Mouse (Mus musculus) liver, embryonic 15.5 days (tissue): ENCODE data around the gene Plekha5. TPM values are rescaled to one million over a fixed set of nuclear protein-coding genes. Genes with fewer than 3 reads are reported as not detected.

Experiments
- ATAC-seq: fragments of 200-750 bp; cut with Nextera tagmentation; 2 replicates; pipeline ENCODE4 v1.8.0; 2017; ENCODE audit warnings: moderate number of reproducible peaks, mild to moderate bottlenecking, moderate library complexity; ENCODE audit not compliant: insufficient read depth
- H3K27ac ChIP-seq: fragments of 300-500 bp; sonication (generic); replicated peaks from 2 replicates; pipeline ENCODE4 v1.5.1; 2015; ENCODE audit warnings: mild to moderate bottlenecking, inconsistent platforms
- H3K27me3 ChIP-seq: fragments of 300-500 bp; sonication (generic); 2 replicates; pipeline ENCODE4 v1.6.1; 2015; ENCODE audit warnings: mild to moderate bottlenecking, inconsistent platforms
- H3K36me3 ChIP-seq: fragments of 300-500 bp; sonication (generic); replicated peaks from 2 replicates; pipeline ENCODE4 v1.6.1; 2015; ENCODE audit warnings: moderate library complexity, mild to moderate bottlenecking, inconsistent platforms
- H3K4me1 ChIP-seq: fragments of 300-500 bp; sonication (generic); replicated peaks from 2 replicates; pipeline ENCODE4 v1.6.1; 2015; ENCODE audit warnings: inconsistent platforms
- H3K4me2 ChIP-seq: fragments of 300-500 bp; sonication (generic); 2 replicates; pipeline ENCODE4 v1.6.1; 2015; ENCODE audit warnings: moderate library complexity, mild to moderate bottlenecking, inconsistent platforms
- H3K4me3 ChIP-seq: fragments of 300-500 bp; sonication (generic); replicated peaks from 2 replicates; pipeline ENCODE4 v1.5.1; 2015; ENCODE audit warnings: mild to moderate bottlenecking, inconsistent platforms
- H3K9ac ChIP-seq: fragments of 300-500 bp; sonication (generic); 2 replicates; pipeline ENCODE4 v1.6.1; 2015; ENCODE audit warnings: moderate library complexity, mild to moderate bottlenecking, inconsistent platforms
- H3K9me3 ChIP-seq: fragments of 300-500 bp; sonication (generic); replicated peaks from 2 replicates; pipeline ENCODE4 v1.6.1; 2016; ENCODE audit warnings: inconsistent platforms
- WGBS: fragments of 180-500 bp; shearing (Covaris S2); methylation state at CpG from one replicate; pipeline ENCODE4 v1.1.7; 2015; ENCODE audit warnings: mixed read lengths; ENCODE audit not compliant: insufficient replicate concordance; 5-methylcytosine and 5-hydroxymethylcytosine counted together
- polyA plus RNA-seq: library from polyadenylated mRNA; unstranded; fragments of >200 nt; fragmentation: Nextera tagmentation; extraction: Ambion mirVana; gene quantifications from 2 replicates; pipeline ENCODE4 v1.2.1, GENCODE M21; 2015

Plekha5 gene
- polyA plus RNA-seq, 1 experiment from 2014 or later = 4.0 TPM

- ATAC-seq = no peak
- Histone ChIP-seq H3K4me3 (no peak overlapping the region), H3K4me2 (no peak overlapping the region), H3K9ac (no peak overlapping the region), H3K9me3 (no peaks in the 10 kb centered on the region), H3K4me1 (peaks cover 8% of the 10 kb centered on the region), H3K27me3 (no peaks in the 10 kb centered on the region), H3K27ac (no peak overlapping the region), H3K36me3 (no peaks in the 10 kb centered on the region)
- WGBS = 39% methylated on average over 8 of the region's 8 CpGs
Measured at GRCm38 (mm10) chr6:140512427-140512826, 88.6 kb downstream of the Plekha5 start.

- ATAC-seq = no peak
- peaks cover 3% of the 10 kb centered on the region for H3K4me1 ChIP-seq
- H3K36me3 ChIP-seq = no peaks in the 10 kb centered on the region
- H3K9ac ChIP-seq = no peak overlapping the region
- no peak overlapping the region for H3K27ac ChIP-seq
- no peaks in the 10 kb centered on the region for H3K9me3 ChIP-seq
- WGBS = 14% methylated on average over 8 of the region's 8 CpGs
- no peak overlapping the region for H3K4me3 ChIP-seq
- H3K27me3 ChIP-seq = no peaks in the 10 kb centered on the region
- H3K4me2 ChIP-seq = no peak overlapping the region
Measured at GRCm38 (mm10) chr6:140514205-140515110, 90.6 kb downstream of the Plekha5 start.

- Histone ChIP-seq H3K9me3 (no peaks in the 10 kb centered on the region), H3K27me3 (no peaks in the 10 kb centered on the region), H3K4me2 (no peak overlapping the region), H3K27ac (no peak overlapping the region), H3K36me3 (no peaks in the 10 kb centered on the region), H3K4me1 (peaks cover 3% of the 10 kb centered on the region), H3K4me3 (no peak overlapping the region), H3K9ac (no peak overlapping the region)
- 62% methylated on average over 4 of the region's 4 CpGs for WGBS
- ATAC-seq = no peak
Measured at GRCm38 (mm10) chr6:140515550-140515949, 91.7 kb downstream of the Plekha5 start.

GRCm38 (mm10) chr6:140516202-140516601, 92.3 kb downstream of the Plekha5 start:
- H3K4me2 ChIP-seq = no peak overlapping the region
- peaks cover 3% of the 10 kb centered on the region for H3K4me1 ChIP-seq
- no peaks in the 10 kb centered on the region for H3K27me3 ChIP-seq
- no peak overlapping the region for H3K4me3 ChIP-seq
- H3K9ac ChIP-seq = no peak overlapping the region
- no peaks in the 10 kb centered on the region for H3K9me3 ChIP-seq
- 55% methylated on average over 3 of the region's 3 CpGs for WGBS
- H3K36me3 ChIP-seq = no peaks in the 10 kb centered on the region
- no peak for ATAC-seq
- no peak overlapping the region for H3K27ac ChIP-seq

GRCm38 (mm10) chr6:140517188-140517587, 93.3 kb downstream of the Plekha5 start:
- no peak overlapping the region for H3K4me2 ChIP-seq
- peaks cover 3% of the 10 kb centered on the region for H3K4me1 ChIP-seq
- H3K27me3 ChIP-seq = no peaks in the 10 kb centered on the region
- no peak overlapping the region for H3K27ac ChIP-seq
- 74% methylated on average over 1 of the region's 1 CpGs for WGBS
- H3K9ac ChIP-seq = no peak overlapping the region
- no peak overlapping the region for H3K4me3 ChIP-seq
- no peaks in the 10 kb centered on the region for H3K9me3 ChIP-seq
- no peaks in the 10 kb centered on the region for H3K36me3 ChIP-seq
- no peak for ATAC-seq

GRCm38 (mm10) chr6:140519019-140519418, 95.2 kb downstream of the Plekha5 start:
- Histone ChIP-seq H3K27ac (no peak overlapping the region), H3K4me3 (no peak overlapping the region), H3K36me3 (no peaks in the 10 kb centered on the region), H3K4me1 (peaks cover 3% of the 10 kb centered on the region), H3K27me3 (no peaks in the 10 kb centered on the region), H3K4me2 (no peak overlapping the region), H3K9me3 (no peaks in the 10 kb centered on the region), H3K9ac (no peak overlapping the region)
- no peak for ATAC-seq
- WGBS = 65% methylated on average over 13 of the region's 13 CpGs

GRCm38 (mm10) chr6:140519488-140520159, 95.8 kb downstream of the Plekha5 start:
- WGBS = 59% methylated on average over 10 of the region's 10 CpGs

GRCm38 (mm10) chr6:140520961-140521360, 97.1 kb downstream of the Plekha5 start:
- H3K9me3 ChIP-seq = no peaks in the 10 kb centered on the region
- WGBS = 69% methylated on average over 6 of the region's 6 CpGs
- H3K4me2 ChIP-seq = no peak overlapping the region
- H3K36me3 ChIP-seq = no peaks in the 10 kb centered on the region
- no peak overlapping the region for H3K9ac ChIP-seq
- ATAC-seq = no peak
- no peaks in the 10 kb centered on the region for H3K4me1 ChIP-seq
- H3K27me3 ChIP-seq = no peaks in the 10 kb centered on the region
- no peak overlapping the region for H3K4me3 ChIP-seq
- no peak overlapping the region for H3K27ac ChIP-seq

More at GRCm38 (mm10) chr6:140519488-140520159, 95.8 kb downstream of the Plekha5 start:
- H3K4me2 ChIP-seq = no peak overlapping the region
- H3K27ac ChIP-seq = no peak overlapping the region
- ATAC-seq = no peak
- no peaks in the 10 kb centered on the region for H3K27me3 ChIP-seq
- H3K4me3 ChIP-seq = no peak overlapping the region
- H3K9ac ChIP-seq = no peak overlapping the region
- no peaks in the 10 kb centered on the region for H3K36me3 ChIP-seq
- H3K4me1 ChIP-seq = no peaks in the 10 kb centered on the region; the same call in 1 of the 2 replicates
- H3K9me3 ChIP-seq = no peaks in the 10 kb centered on the region

- ATAC-seq = 0 out of 2 replicates have a peak, but pooled peaks have one; percentile 12
- no peaks in the 10 kb centered on the region for H3K36me3 ChIP-seq
Measured at GRCm38 (mm10) chr6:140521832-140522231, 98.0 kb downstream of the Plekha5 start.

GRCm38 (mm10) chr6:140523600-140523999, 99.7 kb downstream of the Plekha5 start:
- Histone ChIP-seq H3K27me3 (no peaks in the 10 kb centered on the region), H3K9me3 (no peaks in the 10 kb centered on the region), H3K4me1 (no peaks in the 10 kb centered on the region), H3K4me3 (no peak overlapping the region), H3K36me3 (no peaks in the 10 kb centered on the region), H3K27ac (no peak overlapping the region), H3K9ac (no peak overlapping the region), H3K4me2 (no peak overlapping the region)
- no peak for ATAC-seq
- WGBS = 58% methylated on average over 4 of the region's 4 CpGs

More at GRCm38 (mm10) chr6:140521832-140522231, 98.0 kb downstream of the Plekha5 start:
- Histone ChIP-seq H3K27ac (no peak overlapping the region), H3K27me3 (no peaks in the 10 kb centered on the region), H3K4me2 (no peak overlapping the region), H3K4me3 (no peak overlapping the region), H3K4me1 (no peaks in the 10 kb centered on the region), H3K9me3 (no peaks in the 10 kb centered on the region), H3K9ac (no peak overlapping the region)
- 32% methylated on average over 5 of the region's 5 CpGs for WGBS

GRCm38 (mm10) chr6:140528414-140528813, 104.6 kb downstream of the Plekha5 start:
- 63% methylated on average over 6 of the region's 6 CpGs for WGBS
- peak; percentile 57; the same call in 1 of the 2 replicates for ATAC-seq
- H3K27me3 ChIP-seq = no peaks in the 10 kb centered on the region
- no peaks in the 10 kb centered on the region for H3K9me3 ChIP-seq
- H3K4me1 ChIP-seq = no peaks in the 10 kb centered on the region
- no peak overlapping the region for H3K27ac ChIP-seq
- H3K36me3 ChIP-seq = no peaks in the 10 kb centered on the region
- no peak overlapping the region for H3K4me2 ChIP-seq
- H3K4me3 ChIP-seq = no peak overlapping the region
- no peak overlapping the region for H3K9ac ChIP-seq
